Mouse (Mus musculus) adrenal gland, adult 2 months (tissue): ENCODE measurements around the gene Mcf2l. TPM values are rescaled to one million over a fixed set of nuclear protein-coding genes. Genes with fewer than 3 reads are reported as not detected.

Source experiments
- microRNA-seq, 2 experiments: library from miRNA; unstranded; fragments of <30 nt; microRNA quantifications; one replicate each; pipeline ENCODE4 v1.2.0; 2021
- polyA plus RNA-seq: library from polyadenylated mRNA; depleted of rRNA; stranded (reverse); fragments of >200 nt; gene quantifications from 2 replicates; pipeline ENCODE4 v1.2.3, GENCODE M21; 2012; rRNA removed
- total RNA-seq, 2 experiments: library from RNA; stranded (reverse); gene quantifications; 2 replicates each; pipeline ENCODE4 v1.2.3; 2021

Gene Mcf2l
- total and polyA plus RNA-seq, 3 experiments = 9.6 to 25.4 (median 24.0) TPM

Small RNA genes within 50 kb of the gene (microRNA-seq; reads per million reads assigned to microRNA genes)
- 0 reads per million in 2 experiments for gene Gm38671

Other genes with a start within 250 kb of the Mcf2l start
- 10 to 100 TPM; 26.8 to 28.6 TPM for gene Tubgcp3, start 201.6 kb upstream of the Mcf2l start, total RNA-seq
- gene Tubgcp3, start 201.6 kb upstream of the Mcf2l start, polyA plus RNA-seq = 44.8 and 60.2 TPM in 2 replicates
- 100 to 1,000 TPM; 124 to 139 TPM for gene Atp11a, start 116.8 kb upstream of the Mcf2l start, total RNA-seq
- gene Atp11a, start 116.8 kb upstream of the Mcf2l start, polyA plus RNA-seq = 101 and 103 TPM in 2 replicates
- 1 to 10 TPM in 1 of 2 experiments, under 1 TPM in 1; 0.24 to 1.8 TPM for gene F7, start 152.2 kb downstream of the Mcf2l start, total RNA-seq
- gene F7, start 152.2 kb downstream of the Mcf2l start, polyA plus RNA-seq = 0.12 and 0.33 TPM in 2 replicates
- 1 to 10 TPM in 1 of 2 experiments, under 1 TPM in 1; 0.66 to 4.1 TPM for gene F10, start 163.5 kb downstream of the Mcf2l start, total RNA-seq
- gene F10, start 163.5 kb downstream of the Mcf2l start, polyA plus RNA-seq = 0.17 and 0.52 TPM in 2 replicates
- under 1 TPM in 1 of 2 experiments, not detected in 1; 0.75 TPM for gene Proz, start 187.1 kb downstream of the Mcf2l start, total RNA-seq
- gene Proz, start 187.1 kb downstream of the Mcf2l start, polyA plus RNA-seq = 0.16 TPM in 1 of 2 replicates, not detected in the other
- 10 to 100 TPM; 22.1 to 23.7 TPM for gene Pcid2, start 231.7 kb downstream of the Mcf2l start, total RNA-seq
- gene Pcid2, start 231.7 kb downstream of the Mcf2l start, polyA plus RNA-seq = 27.2 and 28.3 TPM in 2 replicates
- gene Cul4a, start 231.8 kb downstream of the Mcf2l start, total RNA-seq = 100 to 1,000 TPM; 108 to 127 TPM
- gene Cul4a, start 231.8 kb downstream of the Mcf2l start, polyA plus RNA-seq = 123 and 132 TPM in 2 replicates